Comparison of ENCODE assay signal across 18 mouse cellular contexts in the genomic region with DNA sequence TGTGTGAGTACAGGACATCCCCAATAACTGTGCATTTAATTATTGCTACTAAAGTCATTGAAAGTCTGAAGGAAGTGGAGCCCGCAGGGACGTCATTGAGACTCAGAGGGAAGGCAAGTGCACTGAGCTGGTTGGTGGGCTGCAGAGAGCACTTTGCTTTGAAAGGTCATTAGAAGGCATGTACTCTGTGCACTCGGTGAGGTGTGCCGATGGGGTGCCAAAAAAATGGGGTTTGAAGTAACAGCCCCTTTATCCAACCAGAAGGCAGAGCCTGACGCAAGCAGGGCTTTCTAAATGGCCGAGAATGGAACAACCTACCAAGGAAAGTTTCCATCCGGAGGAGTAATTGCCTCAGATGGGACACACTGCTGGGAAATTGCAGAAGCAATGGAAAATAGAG.
"Had no signal": no experiment of that assay in that cellular context is flagged by ENCODE, and none has a peak within 500 bp of the region (broad histone marks: within the 10 kb centered on the region; RNA-seq: fewer than 3 reads in every experiment).

No protein-coding gene starts in this region.

- H3K27me3 ChIP-seq: lung, embryonic 15.5 days; midbrain, embryonic 12.5 days; neural tube, embryonic 12.5 days; stomach, embryonic 15.5 days had no signal

- DNase-seq: liver, postnatal 0 days; lung, adult 2 months; lung, postnatal 14 days; lung, postnatal 36 days; midbrain, embryonic 14.5 days; right cerebral cortex, postnatal 14 days; thymus, adult 2 months; thymus, postnatal 25 days; thymus, postnatal 4 days had no signal

- H3K9me3 ChIP-seq: lung, embryonic 15.5 days; midbrain, embryonic 12.5 days; neural tube, embryonic 12.5 days; stomach, embryonic 15.5 days had no signal

- H3K36me3 ChIP-seq: lung, embryonic 15.5 days; midbrain, embryonic 12.5 days; neural tube, embryonic 12.5 days; stomach, embryonic 15.5 days had no signal

- ATAC-seq: liver, postnatal 0 days; lung, postnatal 0 days; midbrain, embryonic 16.5 days had no signal

- H3K4me2 ChIP-seq: lung, embryonic 15.5 days; midbrain, embryonic 12.5 days; neural tube, embryonic 12.5 days; stomach, embryonic 15.5 days had no signal

- H3K27ac ChIP-seq: lung, embryonic 15.5 days; macrophage; midbrain, embryonic 12.5 days; neural tube, embryonic 12.5 days; stomach, embryonic 15.5 days; stomach, postnatal 0 days had no signal

- H3K9ac ChIP-seq: liver, postnatal 0 days; lung, embryonic 15.5 days; midbrain, embryonic 12.5 days; neural tube, embryonic 12.5 days; stomach, embryonic 15.5 days had no signal

- H3K4me1 ChIP-seq: lung, embryonic 15.5 days; midbrain, embryonic 12.5 days; stomach, embryonic 15.5 days had no signal

- H3K4me3 ChIP-seq: lung, embryonic 15.5 days; megakaryocyte, embryonic 14.5 days; midbrain, embryonic 12.5 days; neural tube, embryonic 12.5 days; stomach, embryonic 15.5 days had no signal
